Mouse (Mus musculus): Measurements from ENCODE around the gene Get4.

The Get4 gene

GRCm38 (mm10) chr5:139286142-139286941, 34.2 kb downstream of the Get4 start:
- DNase-seq, result peak; percentile 42

- DNase-seq, result no peak
Measured at GRCm38 (mm10) chr5:139287099-139287498, 35.0 kb downstream of the Get4 start.

GRCm38 (mm10) chr5:139287787-139288186, 35.7 kb downstream of the Get4 start:
- no peak for DNase-seq

GRCm38 (mm10) chr5:139288591-139288990, 36.5 kb downstream of the Get4 start:
- no peak for DNase-seq

GRCm38 (mm10) chr5:139290467-139291259, 38.5 kb downstream of the Get4 start:
- no peak for DNase-seq

- no peak for DNase-seq
Measured at GRCm38 (mm10) chr5:139291811-139292560, 39.9 kb downstream of the Get4 start.

- DNase-seq, result no peak
Measured at GRCm38 (mm10) chr5:139294089-139294488, 42.0 kb downstream of the Get4 start.

- no peak for DNase-seq
Measured at GRCm38 (mm10) chr5:139297092-139297491, 45.0 kb downstream of the Get4 start.

- no peak for DNase-seq
Measured at GRCm38 (mm10) chr5:139297745-139298144, 45.6 kb downstream of the Get4 start.

- no peak for DNase-seq
Measured at GRCm38 (mm10) chr5:139302101-139302500, 50.0 kb downstream of the Get4 start.

- DNase-seq, result no peak
Measured at GRCm38 (mm10) chr5:139303646-139304061, 51.5 kb downstream of the Get4 start.

- no peak for DNase-seq
Measured at GRCm38 (mm10) chr5:139309946-139310345, 57.8 kb downstream of the Get4 start.

GRCm38 (mm10) chr5:139310477-139310876, 58.4 kb downstream of the Get4 start:
- no peak for DNase-seq

- DNase-seq, result no peak
Measured at GRCm38 (mm10) chr5:139311822-139312221, 59.7 kb downstream of the Get4 start.

- DNase-seq, result no peak
Measured at GRCm38 (mm10) chr5:139313536-139313935, 61.4 kb downstream of the Get4 start.

GRCm38 (mm10) chr5:139314941-139315642, 63.0 kb downstream of the Get4 start:
- no peak for DNase-seq

GRCm38 (mm10) chr5:139316982-139317675, 65.0 kb downstream of the Get4 start:
- DNase-seq, result no peak

GRCm38 (mm10) chr5:139317751-139318504, 65.8 kb downstream of the Get4 start:
- no peak for DNase-seq

Measured in lung, postnatal 14 days (tissue).